Mouse (Mus musculus) forebrain, embryonic 16.5 days (tissue): ENCODE results near the gene Sycp2. TPM values are rescaled to one million over a fixed set of nuclear protein-coding genes. Genes with fewer than 3 reads are reported as not detected.

Experiments
- polyA plus RNA-seq: library from polyadenylated mRNA; unstranded; fragments of >200 nt; fragmentation: Nextera tagmentation; extraction: Ambion mirVana; gene quantifications from 2 replicates; pipeline ENCODE4 v1.2.1, GENCODE M21; 2015

Gene Sycp2
- polyA plus RNA-seq, 1 experiment from 2014 or later = 0.46 TPM

Other genes with a start within 250 kb of the Sycp2 start
- gene Ppp1r3d, start 6.8 kb upstream of the Sycp2 start, polyA plus RNA-seq = 1.9 and 2.4 TPM in 2 replicates
- gene Fam217b, start 6.8 kb upstream of the Sycp2 start, polyA plus RNA-seq = 6.2 and 6.4 TPM in 2 replicates
- gene Cdh26, start 22.8 kb upstream of the Sycp2 start, polyA plus RNA-seq = 0.16 and 0.18 TPM in 2 replicates